Mouse (Mus musculus): ENCODE measurements around the gene Zfyve28.

Zfyve28 gene

GRCm38 (mm10) chr5:34204911-34205310, 83.3 kb downstream of the Zfyve28 start:
- DNase-seq (ENCODE audit: low spot score) = no peak

- no peak for DNase-seq (ENCODE audit: low spot score)
Measured at GRCm38 (mm10) chr5:34202006-34202405, 86.2 kb downstream of the Zfyve28 start.

GRCm38 (mm10) chr5:34201396-34201795, 86.9 kb downstream of the Zfyve28 start:
- no peak for DNase-seq (ENCODE audit: low spot score)

- DNase-seq (ENCODE audit: low spot score) = no peak
Measured at GRCm38 (mm10) chr5:34198615-34199014, 89.6 kb downstream of the Zfyve28 start.

GRCm38 (mm10) chr5:34197243-34197642, 91.0 kb downstream of the Zfyve28 start:
- DNase-seq (ENCODE audit: low spot score) = no peak

- no peak for DNase-seq (ENCODE audit: low spot score)
Measured at GRCm38 (mm10) chr5:34196423-34196822, 91.8 kb downstream of the Zfyve28 start.

- no peak for DNase-seq (ENCODE audit: low spot score)
Measured at GRCm38 (mm10) chr5:34195786-34196185, 92.5 kb downstream of the Zfyve28 start.

GRCm38 (mm10) chr5:34194975-34195662, 93.1 kb downstream of the Zfyve28 start:
- no peak for DNase-seq (ENCODE audit: low spot score)

- no peak for DNase-seq (ENCODE audit: low spot score)
Measured at GRCm38 (mm10) chr5:34194426-34194825, 93.8 kb downstream of the Zfyve28 start.

- peak; percentile 70 for DNase-seq (ENCODE audit: low spot score)
Measured at GRCm38 (mm10) chr5:34191843-34192242, 96.4 kb downstream of the Zfyve28 start.

GRCm38 (mm10) chr5:34191021-34191420, 97.2 kb downstream of the Zfyve28 start:
- peak; percentile 62 for DNase-seq (ENCODE audit: low spot score)

GRCm38 (mm10) chr5:34189521-34189920, 98.7 kb downstream of the Zfyve28 start:
- DNase-seq (ENCODE audit: low spot score) = no peak

- DNase-seq (ENCODE audit: low spot score) = no peak
Measured at GRCm38 (mm10) chr5:34188856-34189255, 99.4 kb downstream of the Zfyve28 start.

GRCm38 (mm10) chr5:34187601-34188316, 100.5 kb downstream of the Zfyve28 start, which contains the start of gene Mxd4:
Gene Mxd4, minus strand, starts transcription at chr5:34187720.
- peak; percentile 97 for DNase-seq (ENCODE audit: low spot score)

GRCm38 (mm10) chr5:34186961-34187391, 101.3 kb downstream of the Zfyve28 start:
- DNase-seq (ENCODE audit: low spot score) = peak; percentile 76

- peak; percentile 43 for DNase-seq (ENCODE audit: low spot score)
Measured at GRCm38 (mm10) chr5:34186391-34186790, 101.9 kb downstream of the Zfyve28 start.

GRCm38 (mm10) chr5:34185791-34186190, 102.5 kb downstream of the Zfyve28 start:
- DNase-seq (ENCODE audit: low spot score) = peak; percentile 36

GRCm38 (mm10) chr5:34185051-34185580, 103.1 kb downstream of the Zfyve28 start:
- peak; percentile 30 for DNase-seq (ENCODE audit: low spot score)

- DNase-seq (ENCODE audit: low spot score) = peak; percentile 26
Measured at GRCm38 (mm10) chr5:34183976-34184375, 104.3 kb downstream of the Zfyve28 start.

- DNase-seq (ENCODE audit: low spot score) = peak; percentile 49
Measured at GRCm38 (mm10) chr5:34183156-34183880, 104.9 kb downstream of the Zfyve28 start.

GRCm38 (mm10) chr5:34182486-34182885, 105.8 kb downstream of the Zfyve28 start:
- peak; percentile 52 for DNase-seq (ENCODE audit: low spot score)

GRCm38 (mm10) chr5:34177821-34178220, 110.4 kb downstream of the Zfyve28 start:
- DNase-seq (ENCODE audit: low spot score) = no peak

Data from testis, postnatal 10 days (tissue).